Mouse (Mus musculus) central nervous system, embryonic 18 days (tissue): Measurements from ENCODE around the gene Gm7029. TPM values are rescaled to one million over a fixed set of nuclear protein-coding genes. Genes with fewer than 3 reads are reported as not detected.

Experiments
- polyA plus RNA-seq: library from polyadenylated mRNA; depleted of rRNA; stranded (reverse); fragments of >200 nt; gene quantifications from 2 replicates; pipeline ENCODE4 v1.2.3, GENCODE M21; 2012; rRNA removed

The Gm7029 gene
- not detected in 2 replicates for polyA plus RNA-seq

GRCm38 (mm10) chr17:33873537-33873936 is at the start of gene Gm7029:
Gene Gm7029, plus strand, starts transcription at chr17:33873837.

GRCm38 (mm10) chr17:33824084-33824996 is 49.3 kb upstream of the Gm7029 start, which contains the start of the genes Rps28 and Ndufa7:
Gene Rps28, minus strand, starts transcription at chr17:33824562.
Gene Ndufa7, plus strand, starts transcription at chr17:33824572.

DNA sequence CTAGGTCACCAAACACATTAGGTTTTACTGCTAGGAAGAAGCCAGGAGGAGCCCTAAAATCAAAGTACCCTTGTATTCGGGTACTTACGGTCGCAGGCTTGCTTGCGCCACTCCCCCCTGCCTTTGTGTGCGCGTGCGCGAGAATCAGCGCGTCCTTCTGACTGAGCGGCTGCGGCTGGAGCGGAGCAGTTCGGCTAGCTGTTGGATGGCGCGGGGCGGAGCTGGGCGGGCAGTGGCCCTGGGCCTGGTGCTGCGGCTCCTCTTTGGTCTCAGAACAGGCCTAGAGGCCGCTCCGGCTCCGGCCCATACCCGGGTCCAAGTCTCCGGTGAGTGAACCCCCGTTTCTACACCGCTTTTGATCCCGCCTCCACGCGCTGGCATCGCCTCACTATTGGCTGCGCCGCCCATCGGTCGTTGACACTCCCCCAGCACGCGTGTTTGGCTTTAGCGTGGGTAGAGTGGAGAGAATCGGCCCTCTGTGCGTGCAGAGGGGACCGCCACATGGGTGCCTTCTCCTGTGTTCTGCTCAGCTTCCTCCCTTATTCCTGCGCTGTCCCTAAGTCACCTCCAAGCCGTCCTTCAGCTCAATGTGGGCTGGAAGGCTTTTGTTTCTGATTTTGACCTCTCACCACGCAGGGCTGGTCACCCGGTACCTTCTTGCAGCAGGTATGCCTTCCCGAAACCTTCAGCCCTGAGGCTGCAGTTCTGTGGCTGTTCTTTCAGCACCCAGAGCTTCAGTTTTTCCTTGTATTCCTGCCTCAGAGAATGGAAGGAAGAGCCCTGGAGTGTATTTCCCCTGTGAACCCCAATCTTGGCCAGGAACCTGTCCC is 30.5 kb upstream of the Gm7029 start, which contains the start of gene Cd320:
Gene Cd320, plus strand, starts transcription at position 126 of the 830 bp plus-strand sequence.

DNA sequence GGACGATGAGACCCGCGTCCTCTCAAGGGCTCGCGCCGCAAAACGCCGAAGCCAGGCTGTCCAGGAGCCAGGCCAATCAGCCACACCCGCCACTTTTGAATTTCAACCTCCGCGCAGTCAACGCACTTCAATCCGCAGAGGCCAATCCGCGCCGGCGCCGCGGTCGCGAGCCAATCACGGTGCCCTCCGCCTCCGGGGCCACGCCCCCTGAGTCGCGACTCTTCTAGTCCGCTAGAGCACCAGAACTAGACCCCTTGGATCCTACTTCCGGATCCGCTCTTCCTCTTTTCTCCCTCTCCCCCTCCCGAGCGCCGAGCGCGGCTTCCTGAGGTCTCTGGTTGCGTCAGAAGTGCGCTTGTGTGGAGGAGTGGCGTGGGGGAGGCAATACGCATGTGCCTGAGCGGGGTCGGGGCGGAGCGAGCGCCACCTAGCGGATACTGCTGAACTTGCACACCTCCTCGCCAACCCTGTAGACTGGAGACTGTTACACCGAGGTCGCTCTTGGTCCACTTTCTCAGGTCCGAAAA is 17.0 kb downstream of the Gm7029 start, which contains the start of gene Kifc1:
Gene Kifc1, minus strand, starts transcription at position 129 of the 527 bp plus-strand sequence.

GRCm38 (mm10) chr17:33904835-33905234 is 31.2 kb downstream of the Gm7029 start, which contains the start of gene Platr17:
Gene Platr17, plus strand, starts transcription at chr17:33905135.

DNA sequence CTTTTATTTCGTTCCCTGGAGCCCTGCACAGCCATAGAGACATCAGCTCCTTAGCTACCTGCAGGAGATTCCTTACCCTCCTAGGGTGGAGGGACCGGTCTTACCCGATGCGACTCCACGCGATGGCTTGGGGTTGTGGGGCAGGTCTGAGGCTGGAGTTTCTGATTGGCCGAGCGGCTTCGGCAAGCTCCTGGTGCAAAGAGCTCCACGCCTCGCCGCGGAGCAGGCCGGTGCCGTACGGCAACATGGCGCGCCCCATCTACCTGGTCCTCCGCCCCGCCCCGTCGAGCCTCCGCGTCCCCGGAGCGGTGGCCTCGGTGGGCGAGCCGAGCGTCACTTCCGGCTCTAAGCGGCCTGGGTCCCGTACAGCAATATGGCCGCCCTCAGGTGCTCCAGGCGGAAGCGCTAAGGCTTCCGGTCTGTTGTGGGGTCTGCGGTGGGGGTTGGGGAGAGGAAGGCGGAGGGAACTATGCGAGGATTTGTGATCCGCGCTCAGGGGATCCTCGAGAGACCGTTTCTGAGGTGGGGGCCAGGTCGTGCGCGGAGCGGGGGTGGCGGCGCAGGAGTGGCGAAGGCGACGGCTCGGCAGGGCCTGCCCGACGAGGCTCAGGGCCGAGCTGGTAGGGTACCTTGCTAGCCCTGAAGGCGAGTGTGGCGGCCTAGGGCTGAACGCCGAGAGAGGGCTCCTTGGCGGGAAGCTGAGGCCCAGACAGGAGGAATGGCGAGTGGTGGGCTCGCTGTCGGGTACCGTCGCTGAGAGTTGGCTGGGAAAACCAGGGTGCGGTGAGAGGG is 35.6 kb downstream of the Gm7029 start, which contains the start of gene Daxx:
Gene Daxx, plus strand, starts transcription at position 338 of the 792 bp plus-strand sequence.

DNA sequence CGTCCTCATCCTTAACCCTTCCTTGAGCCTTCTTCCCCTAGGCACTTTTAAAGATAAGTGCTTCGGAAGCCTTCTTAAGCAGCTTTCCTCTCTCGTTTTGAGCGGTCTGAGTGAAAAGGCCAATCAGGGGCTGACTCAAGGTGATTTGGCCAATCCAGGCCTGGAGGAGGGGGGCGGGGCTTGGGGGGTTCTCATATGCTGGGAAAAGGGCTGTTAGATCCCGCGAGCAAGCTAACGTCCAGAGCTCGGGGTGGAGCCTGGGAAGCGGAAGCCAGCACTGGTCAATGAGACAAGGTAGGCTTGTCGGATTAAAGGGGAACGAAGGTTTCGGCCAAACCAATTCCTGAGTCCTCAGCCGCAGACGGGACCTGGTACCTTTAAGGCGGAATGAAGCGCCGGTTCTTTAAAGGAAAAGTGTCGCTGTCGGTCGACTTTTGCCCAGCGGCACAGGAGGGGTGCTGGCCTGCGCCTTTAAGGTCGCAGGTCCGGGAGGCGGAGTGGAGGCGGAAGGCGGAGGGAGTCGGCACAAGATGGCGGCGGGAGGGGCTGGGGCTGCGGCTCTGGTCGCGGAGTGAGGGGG is 42.1 kb downstream of the Gm7029 start, which contains the start of the genes Tapbp and Zbtb22:
Gene Tapbp, plus strand, starts transcription at position 229 of the 580 bp plus-strand sequence.
Gene Zbtb22, plus strand, starts transcription at position 234 of the 580 bp plus-strand sequence.

Other genes starting within 250 kb of the Gm7029 start
- 85.7 and 102 TPM in 2 replicates for gene Zfp414, start 244.7 kb upstream of the Gm7029 start, polyA plus RNA-seq
- 0.47 and 0.66 TPM in 2 replicates for gene Pram1, start 235.8 kb upstream of the Gm7029 start, polyA plus RNA-seq
- 178 and 186 TPM in 2 replicates for gene Hnrnpm, start 187.0 kb upstream of the Gm7029 start, polyA plus RNA-seq
- gene March2, start 155.2 kb upstream of the Gm7029 start, polyA plus RNA-seq: 65.0 and 70.7 TPM in 2 replicates
- gene Rab11b, start 113.3 kb upstream of the Gm7029 start, polyA plus RNA-seq: 523 and 577 TPM in 2 replicates
- 7.9 and 9.8 TPM in 2 replicates for gene Angptl4, start 92.0 kb upstream of the Gm7029 start, polyA plus RNA-seq
- gene Kank3, start 63.3 kb upstream of the Gm7029 start, polyA plus RNA-seq: 64.5 and 79.4 TPM in 2 replicates
- gene Rps28, start 49.3 kb upstream of the Gm7029 start, polyA plus RNA-seq: 1,131 and 1,306 TPM in 2 replicates
- gene Ndufa7, start 49.3 kb upstream of the Gm7029 start, polyA plus RNA-seq: 333 and 341 TPM in 2 replicates
- gene Cd320, start 30.7 kb upstream of the Gm7029 start, polyA plus RNA-seq: 29.8 and 36.6 TPM in 2 replicates
- gene Kifc1, start 16.8 kb downstream of the Gm7029 start, polyA plus RNA-seq: 12.0 and 13.5 TPM in 2 replicates
- gene Platr17, start 31.3 kb downstream of the Gm7029 start, polyA plus RNA-seq: 0.21 and 0.24 TPM in 2 replicates
- 39.3 and 40.5 TPM in 2 replicates for gene Daxx, start 35.6 kb downstream of the Gm7029 start, polyA plus RNA-seq
- gene Tapbp, start 42.1 kb downstream of the Gm7029 start, polyA plus RNA-seq: 14.7 and 16.0 TPM in 2 replicates
- gene Zbtb22, start 42.1 kb downstream of the Gm7029 start, polyA plus RNA-seq: 26.4 and 28.4 TPM in 2 replicates
- gene Rgl2, start 55.7 kb downstream of the Gm7029 start, polyA plus RNA-seq: 183 and 190 TPM in 2 replicates
- 117 and 126 TPM in 2 replicates for gene Pfdn6, start 66.5 kb downstream of the Gm7029 start, polyA plus RNA-seq
- gene Wdr46, start 66.8 kb downstream of the Gm7029 start, polyA plus RNA-seq: 20.5 and 22.2 TPM in 2 replicates
- gene B3galt4, start 77.7 kb downstream of the Gm7029 start, polyA plus RNA-seq: 10.4 and 11.6 TPM in 2 replicates
- gene Vps52, start 82.0 kb downstream of the Gm7029 start, polyA plus RNA-seq: 58.2 and 62.1 TPM in 2 replicates
- gene Rps18, start 82.2 kb downstream of the Gm7029 start, polyA plus RNA-seq: 648 and 656 TPM in 2 replicates
- gene H2-K1, start 126.5 kb downstream of the Gm7029 start, polyA plus RNA-seq: 24.0 and 24.8 TPM in 2 replicates
- 48.8 and 51.4 TPM in 2 replicates for gene Ring1, start 150.8 kb downstream of the Gm7029 start, polyA plus RNA-seq
- gene H2-Ke6, start 154.2 kb downstream of the Gm7029 start, polyA plus RNA-seq: 98.3 and 102 TPM in 2 replicates
- gene Slc39a7, start 157.8 kb downstream of the Gm7029 start, polyA plus RNA-seq: 112 TPM in 2 replicates
- 82.1 and 83.7 TPM in 2 replicates for gene Rxrb, start 158.0 kb downstream of the Gm7029 start, polyA plus RNA-seq
- 10.7 and 17.0 TPM in 2 replicates for gene Col11a2, start 165.6 kb downstream of the Gm7029 start, polyA plus RNA-seq
- 0.06 and 0.19 TPM in 2 replicates for gene H2-Oa, start 218.5 kb downstream of the Gm7029 start, polyA plus RNA-seq
- gene H2-DMa, start 245.7 kb downstream of the Gm7029 start, polyA plus RNA-seq: 15.7 and 16.4 TPM in 2 replicates
- 144 and 169 TPM in 2 replicates for gene Brd2, start 248.8 kb downstream of the Gm7029 start, polyA plus RNA-seq